Mouse (Mus musculus): ENCODE measurements around the gene Il17f. TPM values are rescaled to one million over a fixed set of nuclear protein-coding genes. Genes with fewer than 3 reads are reported as not detected.
"Not testable (repeated sequence)": the region's sequence is repeated elsewhere in the genome, so short reads cannot be mapped to it uniquely, and the experiment has no call there.

Il17f gene
- not detected in 2 replicates for polyA plus RNA-seq (2014; fragmentation: Nextera tagmentation; extraction: Ambion mirVana)

GRCm38 (mm10) chr1:20790517-20790916 is at the start of gene Il17f:
Gene Il17f (minus strand): TSS chr1:20790617.
- not testable (repeated sequence) for ATAC-seq; H3K9ac ChIP-seq (ENCODE audit: low read length); H3K27ac ChIP-seq (ENCODE audit: low read depth, low read length); H3K4me1 ChIP-seq (ENCODE audit: control insufficient read depth, insufficient read depth, low read length); H3K36me3 ChIP-seq (ENCODE audit: control insufficient read depth, insufficient read depth, low read length); DNase-seq (ENCODE audit: low spot score); H3K4me3 ChIP-seq (ENCODE audit: low read depth, low read length); H3K9me3 ChIP-seq (replicated peaks; ENCODE audit: control insufficient read depth, low read length); H3K27me3 ChIP-seq (replicated peaks; ENCODE audit: control insufficient read depth, insufficient read depth, low read length); H3K4me2 ChIP-seq (ENCODE audit: low read length)
- WGBS: 100% methylated on average over 1 of the region's 1 CpGs

- no peaks in the 10 kb centered on the region for H3K9me3 ChIP-seq (replicated peaks; ENCODE audit: control insufficient read depth, low read length)
- DNase-seq (ENCODE audit: low spot score) (peak; percentile 56), ATAC-seq (no peak)
- no peak overlapping the region for H3K27ac ChIP-seq (ENCODE audit: low read depth, low read length)
- no peaks in the 10 kb centered on the region for H3K27me3 ChIP-seq (replicated peaks; ENCODE audit: control insufficient read depth, insufficient read depth, low read length)
- H3K4me3 ChIP-seq (ENCODE audit: low read depth, low read length): no peak overlapping the region
- H3K4me1 ChIP-seq (ENCODE audit: control insufficient read depth, insufficient read depth, low read length): no peaks in the 10 kb centered on the region
- no peak overlapping the region for H3K9ac ChIP-seq (ENCODE audit: low read length)
- no peak overlapping the region for H3K4me2 ChIP-seq (ENCODE audit: low read length)
- WGBS: 66% methylated on average over 3 of the region's 3 CpGs
- no peaks in the 10 kb centered on the region for H3K36me3 ChIP-seq (ENCODE audit: control insufficient read depth, insufficient read depth, low read length)
These were observed 49.5 kb upstream of the Il17f start for GRCm38 (mm10) chr1:20839911-20840310.

- Histone ChIP-seq H3K36me3 (ENCODE audit: control insufficient read depth, insufficient read depth, low read length) (no peaks in the 10 kb centered on the region), H3K4me2 (ENCODE audit: low read length) (no peak overlapping the region), H3K4me1 (ENCODE audit: control insufficient read depth, insufficient read depth, low read length) (no peaks in the 10 kb centered on the region), H3K9ac (ENCODE audit: low read length) (no peak overlapping the region), H3K4me3 (ENCODE audit: low read depth, low read length) (no peak overlapping the region), H3K27ac (ENCODE audit: low read depth, low read length) (no peak overlapping the region), H3K27me3 (replicated peaks; ENCODE audit: control insufficient read depth, insufficient read depth, low read length) (no peaks in the 10 kb centered on the region), H3K9me3 (replicated peaks; ENCODE audit: control insufficient read depth, low read length) (no peaks in the 10 kb centered on the region)
- DNase-seq (ENCODE audit: low spot score) (no peak), ATAC-seq (no peak)
- WGBS: 91% methylated on average over 3 of the region's 3 CpGs
These were observed 46.2 kb upstream of the Il17f start for GRCm38 (mm10) chr1:20836551-20837125.

- Histone ChIP-seq H3K27me3 (replicated peaks; ENCODE audit: control insufficient read depth, insufficient read depth, low read length) (no peaks in the 10 kb centered on the region), H3K4me3 (ENCODE audit: low read depth, low read length) (no peak overlapping the region), H3K4me1 (ENCODE audit: control insufficient read depth, insufficient read depth, low read length) (no peaks in the 10 kb centered on the region), H3K36me3 (ENCODE audit: control insufficient read depth, insufficient read depth, low read length) (no peaks in the 10 kb centered on the region), H3K4me2 (ENCODE audit: low read length) (no peak overlapping the region), H3K9ac (ENCODE audit: low read length) (no peak overlapping the region), H3K27ac (ENCODE audit: low read depth, low read length) (no peak overlapping the region), H3K9me3 (replicated peaks; ENCODE audit: control insufficient read depth, low read length) (no peaks in the 10 kb centered on the region)
- ATAC-seq (no peak), DNase-seq (ENCODE audit: low spot score) (no peak)
- WGBS: 89% methylated on average over 3 of the region's 4 CpGs
These were observed 42.7 kb upstream of the Il17f start for GRCm38 (mm10) chr1:20833141-20833511.

- Histone ChIP-seq H3K4me2 (ENCODE audit: low read length) (no peak overlapping the region), H3K4me3 (ENCODE audit: low read depth, low read length) (no peak overlapping the region), H3K27me3 (replicated peaks; ENCODE audit: control insufficient read depth, insufficient read depth, low read length) (no peaks in the 10 kb centered on the region), H3K27ac (ENCODE audit: low read depth, low read length) (no peak overlapping the region), H3K9me3 (replicated peaks; ENCODE audit: control insufficient read depth, low read length) (no peaks in the 10 kb centered on the region), H3K9ac (ENCODE audit: low read length) (no peak overlapping the region), H3K36me3 (ENCODE audit: control insufficient read depth, insufficient read depth, low read length) (no peaks in the 10 kb centered on the region), H3K4me1 (ENCODE audit: control insufficient read depth, insufficient read depth, low read length) (no peaks in the 10 kb centered on the region)
- 74% methylated on average over 5 of the region's 5 CpGs for WGBS
- ATAC-seq (no peak), DNase-seq (ENCODE audit: low spot score) (no peak)
These were observed 42.2 kb upstream of the Il17f start for GRCm38 (mm10) chr1:20832473-20833140.

- Histone ChIP-seq H3K4me1 (ENCODE audit: control insufficient read depth, insufficient read depth, low read length) (no peaks in the 10 kb centered on the region), H3K4me2 (ENCODE audit: low read length) (no peak overlapping the region), H3K4me3 (ENCODE audit: low read depth, low read length) (no peak overlapping the region), H3K9me3 (replicated peaks; ENCODE audit: control insufficient read depth, low read length) (no peaks in the 10 kb centered on the region), H3K27ac (ENCODE audit: low read depth, low read length) (no peak overlapping the region), H3K36me3 (ENCODE audit: control insufficient read depth, insufficient read depth, low read length) (no peaks in the 10 kb centered on the region), H3K9ac (ENCODE audit: low read length) (no peak overlapping the region), H3K27me3 (replicated peaks; ENCODE audit: control insufficient read depth, insufficient read depth, low read length) (no peaks in the 10 kb centered on the region)
- ATAC-seq: no peak
- WGBS: 78% methylated on average over 1 of the region's 1 CpGs
- DNase-seq (ENCODE audit: low spot score): no peak
These were observed 40.1 kb upstream of the Il17f start for GRCm38 (mm10) chr1:20830546-20830945.

- Histone ChIP-seq H3K4me1 (ENCODE audit: control insufficient read depth, insufficient read depth, low read length) (peaks cover 5% of the 10 kb centered on the region; the same call in 1 of the 2 replicates), H3K9ac (ENCODE audit: low read length) (no peak overlapping the region), H3K4me2 (ENCODE audit: low read length) (no peak overlapping the region), H3K4me3 (ENCODE audit: low read depth, low read length) (no peak overlapping the region), H3K27me3 (replicated peaks; ENCODE audit: control insufficient read depth, insufficient read depth, low read length) (no peaks in the 10 kb centered on the region), H3K27ac (ENCODE audit: low read depth, low read length) (no peak overlapping the region), H3K9me3 (replicated peaks; ENCODE audit: control insufficient read depth, low read length) (no peaks in the 10 kb centered on the region), H3K36me3 (ENCODE audit: control insufficient read depth, insufficient read depth, low read length) (no peaks in the 10 kb centered on the region)
- no peak for DNase-seq (ENCODE audit: low spot score)
- WGBS: 89% methylated on average over 2 of the region's 2 CpGs
- ATAC-seq: no peak
These were observed 37.6 kb upstream of the Il17f start for GRCm38 (mm10) chr1:20828061-20828460.

GRCm38 (mm10) chr1:20825036-20825435 is 34.6 kb upstream of the Il17f start:
- no peak overlapping the region for H3K27ac ChIP-seq (ENCODE audit: low read depth, low read length)
- ATAC-seq: no peak

GRCm38 (mm10) chr1:20823906-20824305 is 33.5 kb upstream of the Il17f start:
- Histone ChIP-seq H3K9me3 (replicated peaks; ENCODE audit: control insufficient read depth, low read length) (no peaks in the 10 kb centered on the region), H3K4me2 (ENCODE audit: low read length) (no peak overlapping the region), H3K36me3 (ENCODE audit: control insufficient read depth, insufficient read depth, low read length) (no peaks in the 10 kb centered on the region), H3K9ac (ENCODE audit: low read length) (no peak overlapping the region), H3K27ac (ENCODE audit: low read depth, low read length) (no peak overlapping the region), H3K4me3 (ENCODE audit: low read depth, low read length) (no peak overlapping the region), H3K27me3 (replicated peaks; ENCODE audit: control insufficient read depth, insufficient read depth, low read length) (no peaks in the 10 kb centered on the region), H3K4me1 (ENCODE audit: control insufficient read depth, insufficient read depth, low read length) (peaks cover 5% of the 10 kb centered on the region; the same call in 1 of the 2 replicates)
- peak; percentile 81 for DNase-seq (ENCODE audit: low spot score)
- peak; percentile 30 for ATAC-seq
- 4% methylated on average over 2 of the region's 2 CpGs for WGBS

More at GRCm38 (mm10) chr1:20825036-20825435, 34.6 kb upstream of the Il17f start:
- Histone ChIP-seq H3K4me3 (ENCODE audit: low read depth, low read length) (no peak overlapping the region), H3K4me2 (ENCODE audit: low read length) (no peak overlapping the region), H3K9ac (ENCODE audit: low read length) (no peak overlapping the region), H3K9me3 (replicated peaks; ENCODE audit: control insufficient read depth, low read length) (no peaks in the 10 kb centered on the region), H3K4me1 (ENCODE audit: control insufficient read depth, insufficient read depth, low read length) (peaks cover 5% of the 10 kb centered on the region; the same call in 1 of the 2 replicates), H3K36me3 (ENCODE audit: control insufficient read depth, insufficient read depth, low read length) (no peaks in the 10 kb centered on the region), H3K27me3 (replicated peaks; ENCODE audit: control insufficient read depth, insufficient read depth, low read length) (no peaks in the 10 kb centered on the region)
- no peak for DNase-seq (ENCODE audit: low spot score)

Measured in forebrain, embryonic 14.5 days (tissue).